ENCODE assay signal across 11 mouse cellular contexts in the genomic region with DNA sequence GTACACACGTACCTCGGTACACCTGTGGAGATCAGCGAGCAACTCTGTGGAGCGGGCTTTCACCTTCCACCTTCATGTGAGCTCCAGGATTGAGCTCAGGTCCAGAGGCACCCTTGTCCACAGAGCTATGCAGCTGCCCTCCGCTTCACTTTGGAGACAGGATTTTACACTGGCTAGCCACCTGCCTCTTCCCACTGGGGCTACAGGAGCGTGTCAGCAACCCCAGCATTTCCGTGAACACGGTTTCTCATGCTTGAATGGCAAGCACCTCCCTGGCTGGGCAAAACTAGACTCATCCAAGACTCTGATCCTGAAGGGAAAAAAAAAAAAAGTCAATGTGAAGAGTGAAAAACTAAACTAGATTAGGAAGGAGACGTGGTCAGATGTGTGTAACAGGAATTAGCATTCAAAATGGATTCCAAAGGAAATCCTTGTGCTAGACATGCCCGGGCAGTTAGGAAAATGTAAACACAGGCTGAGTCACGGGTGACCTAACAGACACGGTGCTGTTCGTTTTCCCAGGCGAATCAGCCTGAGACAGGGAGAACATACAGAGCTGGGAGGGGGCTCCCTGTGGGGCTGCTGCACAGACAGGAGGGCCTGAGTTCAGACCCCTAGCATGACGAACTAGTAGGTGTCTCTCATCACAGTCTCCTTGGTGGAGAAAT. TPM values are rescaled to one million over a fixed set of nuclear protein-coding genes. Genes with fewer than 3 reads are reported as not detected.
DNase-seq lines count a peak whose midpoint lies in the region; ATAC-seq and TF ChIP-seq lines count a peak whose summit lies in the region.
"Had no signal": no experiment of that assay in that cellular context is flagged by ENCODE, and none has a peak within 500 bp of the region (broad histone marks: within the 10 kb centered on the region; RNA-seq: fewer than 3 reads in every experiment).

No protein-coding gene starts in this region.

- peak overlapping the region; percentile 35 for H3K4me3 ChIP-seq in E14TG2a.4 (replicated peaks; ENCODE audit: low read length)
- no peak overlapping the region for H3K4me3 ChIP-seq in embryonic fibroblast, embryonic 13.5 days (ENCODE audit: insufficient read depth, low read length)
- no peak overlapping the region for H3K4me3 ChIP-seq in hindbrain, postnatal 0 days (ENCODE audit: low read length)
- H3K4me3 ChIP-seq: hindbrain, embryonic 15.5 days; neural tube, embryonic 13.5 days had no signal

- no peak for ATAC-seq in CD4-positive, CD25-positive, alpha-beta regulatory T cell, adult 4 months
- no peak for ATAC-seq in hindbrain, postnatal 0 days
- ATAC-seq: forebrain, embryonic 14.5 days had no signal

- no peak overlapping the region for H3K4me2 ChIP-seq in hindbrain, postnatal 0 days (ENCODE audit: low read depth, low read length)
- H3K4me2 ChIP-seq: hindbrain, embryonic 15.5 days; neural tube, embryonic 13.5 days had no signal

- no peak; the same call in 1 of the 2 replicates for TF ChIP-seq POLR2A in embryonic fibroblast, embryonic 13.5 days (IDR thresholded peaks at IDR 0.05; ENCODE audit: low read depth, low read length)

- peaks cover 20% of the 10 kb centered on the region for H3K36me3 ChIP-seq in E14TG2a.4 (ENCODE audit: insufficient read depth, low read length)
- peaks cover 13% of the 10 kb centered on the region; the same call in 1 of the 2 replicates for H3K36me3 ChIP-seq in hindbrain, postnatal 0 days (ENCODE audit: insufficient read depth, low read length)

- H3K9ac ChIP-seq in hindbrain, postnatal 0 days (replicated peaks; ENCODE audit: low read length), result no peak overlapping the region
- H3K9ac ChIP-seq: hindbrain, embryonic 15.5 days; liver, embryonic 14.5 days; neural tube, embryonic 13.5 days had no signal

- H3K4me1 ChIP-seq in E14TG2a.4 (replicated peaks; ENCODE audit: low read depth, low read length), result peaks cover 74% of the 10 kb centered on the region
- peaks cover 9% of the 10 kb centered on the region for H3K4me1 ChIP-seq in embryonic fibroblast, embryonic 13.5 days (ENCODE audit: control insufficient read depth, insufficient read depth, low read length)
- 0 out of 2 replicates have a peak, but pooled peaks cover under 1% of the 10 kb centered on the region for H3K4me1 ChIP-seq in hindbrain, postnatal 0 days (ENCODE audit: insufficient read depth, low read length)

- H3K9me3 ChIP-seq in E14TG2a.4 (ENCODE audit: low read length), result no peaks in the 10 kb centered on the region
- no peaks in the 10 kb centered on the region for H3K9me3 ChIP-seq in hindbrain, postnatal 0 days (ENCODE audit: low read length)
- H3K9me3 ChIP-seq: hindbrain, embryonic 15.5 days; neural tube, embryonic 13.5 days had no signal

- 59% methylated on average over 15 of the region's 15 CpGs for WGBS in hindbrain, postnatal 0 days

- TF ChIP-seq CTCF in E14TG2a.4 (conservative IDR thresholded peaks at IDR 0.05; ENCODE audit: low read length), result no peak
- no peak for TF ChIP-seq CTCF in embryonic fibroblast, embryonic 13.5 days (IDR thresholded peaks at IDR 0.05; ENCODE audit: borderline replicate concordance, insufficient read depth, low read length)
- TF ChIP-seq CTCF in hindbrain, postnatal 0 days (IDR thresholded peaks at IDR 0.05; ENCODE audit: low read depth), result no peak

- peak overlapping the region; percentile 95 for H3K27ac ChIP-seq in embryonic fibroblast, embryonic 13.5 days (ENCODE audit: insufficient read depth, low read length)
- H3K27ac ChIP-seq in hindbrain, postnatal 0 days, result no peak overlapping the region
- H3K27ac ChIP-seq: hindbrain, embryonic 15.5 days; liver, embryonic 14.5 days; neural tube, embryonic 13.5 days had no signal

- peak; percentile 48 for DNase-seq in 416B (ENCODE audit: low read depth)
- peak; percentile 38 for DNase-seq in kidney, postnatal 14 days
- DNase-seq in gastrocnemius, adult 8-10 months (ENCODE audit: low spot score in 2 of 2), result no peak
- no peak for DNase-seq in hindbrain, postnatal 0 days (ENCODE audit: low spot score)

- peaks cover 19% of the 10 kb centered on the region for H3K27me3 ChIP-seq in E14TG2a.4 (ENCODE audit: insufficient read depth, low read length)
- peaks cover 7% of the 10 kb centered on the region; the same call in 1 of the 2 replicates for H3K27me3 ChIP-seq in hindbrain, postnatal 0 days (ENCODE audit: insufficient read depth, low read length)

RNA-seq across cellular contexts. Expression of gene Itgb4, which starts 4.4 kb away (rescaled TPM):
- polyA plus RNA-seq in embryonic fibroblast, embryonic 13.5 days (2011; ENCODE audit: insufficient read length, low read depth, missing spikeins), result 1.3 and 2.1 TPM in 2 replicates
- polyA plus RNA-seq in CD4-positive, CD25-positive, alpha-beta regulatory T cell, adult 4 months (2017; shearing (Covaris generic)), result not detected
- total RNA-seq in gastrocnemius, adult 8-10 months (2022), result 1 to 10 TPM; 1.5 to 4.4 (median 3.1) TPM
- total RNA-seq in hindbrain, postnatal 0 days (2014; rRNA removed), result 1.7 and 3.1 TPM in 2 replicates
- polyA plus RNA-seq in hindbrain, postnatal 0 days (2015; fragmentation: Nextera tagmentation; extraction: Ambion mirVana), result 2.2 and 2.8 TPM in 2 replicates

RNA-seq across cellular contexts. Expression of gene Recql5, which starts 36.9 kb away (rescaled TPM):
- 11.3 and 15.8 TPM in 2 replicates for polyA plus RNA-seq in embryonic fibroblast, embryonic 13.5 days (2011; ENCODE audit: insufficient read length, low read depth, missing spikeins)
- polyA plus RNA-seq in CD4-positive, CD25-positive, alpha-beta regulatory T cell, adult 4 months (2017; shearing (Covaris generic)), result 10 to 100 TPM; 21.9 to 41.9 TPM
- 1 to 10 TPM; 5.0 to 9.5 (median 6.5) TPM for total RNA-seq in gastrocnemius, adult 8-10 months (2022)
- 11.4 and 14.3 TPM in 2 replicates for total RNA-seq in hindbrain, postnatal 0 days (2014; rRNA removed)
- polyA plus RNA-seq in hindbrain, postnatal 0 days (2015; fragmentation: Nextera tagmentation; extraction: Ambion mirVana), result 7.9 and 9.9 TPM in 2 replicates

RNA-seq across cellular contexts. Expression of gene Sap30bp, which starts 37.1 kb away (rescaled TPM):
- polyA plus RNA-seq in embryonic fibroblast, embryonic 13.5 days (2011; ENCODE audit: insufficient read length, low read depth, missing spikeins), result 45.2 and 50.0 TPM in 2 replicates
- 10 to 100 TPM; 42.0 to 46.9 TPM for polyA plus RNA-seq in CD4-positive, CD25-positive, alpha-beta regulatory T cell, adult 4 months (2017; shearing (Covaris generic))
- total RNA-seq in gastrocnemius, adult 8-10 months (2022), result 10 to 100 TPM in 2 of 4 experiments, 1 to 10 TPM in 2; 7.7 to 15.7 (median 9.7) TPM
- total RNA-seq in hindbrain, postnatal 0 days (2014; rRNA removed), result 46.4 and 52.8 TPM in 2 replicates
- polyA plus RNA-seq in hindbrain, postnatal 0 days (2015; fragmentation: Nextera tagmentation; extraction: Ambion mirVana), result 39.2 and 42.8 TPM in 2 replicates

RNA-seq across cellular contexts. Expression of gene Galk1, which starts 42.4 kb away (rescaled TPM):
- polyA plus RNA-seq in embryonic fibroblast, embryonic 13.5 days (2011; ENCODE audit: insufficient read length, low read depth, missing spikeins), result 50.8 and 58.6 TPM in 2 replicates
- polyA plus RNA-seq in CD4-positive, CD25-positive, alpha-beta regulatory T cell, adult 4 months (2017; shearing (Covaris generic)), result 10 to 100 TPM; 13.1 to 18.4 TPM
- total RNA-seq in gastrocnemius, adult 8-10 months (2022), result 1 to 10 TPM; 1.6 to 3.1 (median 2.7) TPM
- total RNA-seq in hindbrain, postnatal 0 days (2014; rRNA removed), result 51.5 and 52.3 TPM in 2 replicates
- 60.3 and 61.7 TPM in 2 replicates for polyA plus RNA-seq in hindbrain, postnatal 0 days (2015; fragmentation: Nextera tagmentation; extraction: Ambion mirVana)

RNA-seq across cellular contexts. Expression of gene H3f3b, which starts 57.6 kb away (rescaled TPM):
- polyA plus RNA-seq in embryonic fibroblast, embryonic 13.5 days (2011; ENCODE audit: insufficient read length, low read depth, missing spikeins), result 339 and 513 TPM in 2 replicates
- 1,000 to 10,000 TPM; 1,562 to 1,754 TPM for polyA plus RNA-seq in CD4-positive, CD25-positive, alpha-beta regulatory T cell, adult 4 months (2017; shearing (Covaris generic))
- 10 to 100 TPM; 45.7 to 88.7 (median 59.5) TPM for total RNA-seq in gastrocnemius, adult 8-10 months (2022)
- 603 and 627 TPM in 2 replicates for total RNA-seq in hindbrain, postnatal 0 days (2014; rRNA removed)
- 2,179 and 2,253 TPM in 2 replicates for polyA plus RNA-seq in hindbrain, postnatal 0 days (2015; fragmentation: Nextera tagmentation; extraction: Ambion mirVana)

Comparison
In these comparisons a context has a peak if more than half of its experiments do, and no peak if none do; other contexts are left out.
1. DNase-seq: peak in 416B (single experiment) and kidney, postnatal 14 days (single experiment); none in gastrocnemius, adult 8-10 months (0 of 2) and hindbrain, postnatal 0 days (single experiment).